Mouse (Mus musculus) macrophage (primary cell): ENCODE results near the gene Rlbp1. TPM values are rescaled to one million over a fixed set of nuclear protein-coding genes. Genes with fewer than 3 reads are reported as not detected.

ENCODE experiments used
- polyA plus RNA-seq: library from polyadenylated mRNA; stranded (reverse); fragments of 250-400 nt; gene quantifications from 3 replicates; pipeline ENCODE4 v1.2.4, GENCODE M21; 2018; ENCODE audit warnings: inconsistent platforms

The Rlbp1 gene
- polyA plus RNA-seq, 1 experiment from 2014 or later, result not detected

Other genes with a start within 250 kb of the Rlbp1 start
- 152 to 229 TPM (median 154 TPM) in 3 replicates for gene Mfge8, start 238.0 kb downstream of the Rlbp1 start, polyA plus RNA-seq
- 18.4 to 25.1 TPM (median 23.3 TPM) in 3 replicates for gene Abhd2, start 113.8 kb downstream of the Rlbp1 start, polyA plus RNA-seq
- 0.18 to 2.9 TPM (median 1.1 TPM) in 3 replicates for gene Fanci, start 4.9 kb upstream of the Rlbp1 start, polyA plus RNA-seq
- gene Polg, start 79.3 kb upstream of the Rlbp1 start, polyA plus RNA-seq, result 11.0 to 22.7 TPM (median 18.7 TPM) in 3 replicates
- gene Rhcg, start 230.6 kb upstream of the Rlbp1 start, polyA plus RNA-seq, result not detected in 3 replicates